Mouse (Mus musculus): ENCODE results near the gene Cfdp1. TPM values are rescaled to one million over a fixed set of nuclear protein-coding genes. Genes with fewer than 3 reads are reported as not detected.
A peak's percentile ranks its signal among the peaks of the same experiment; 100 is the strongest.

The Cfdp1 gene
- polyA plus RNA-seq, 1 experiment = 149 TPM

DNA sequence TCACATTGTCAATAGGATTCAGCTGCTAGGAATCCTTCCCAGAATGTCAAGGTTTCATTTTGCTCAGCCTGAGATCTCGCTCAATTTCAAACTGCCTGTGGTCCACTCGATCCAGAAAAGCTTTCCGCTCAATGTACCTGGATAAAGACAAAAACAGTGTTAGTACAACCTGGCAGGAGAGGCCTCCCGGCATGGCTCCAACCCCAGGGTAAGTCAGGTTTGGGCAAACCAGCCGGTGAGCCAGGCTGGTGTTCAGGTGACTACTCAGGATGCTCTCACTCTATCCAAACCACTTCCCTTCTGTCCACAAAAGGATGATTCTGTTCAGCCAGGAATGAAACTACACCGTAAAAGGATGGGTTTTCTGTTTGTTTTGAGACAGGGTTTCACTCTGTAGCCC, 85.4 kb downstream of the Cfdp1 start:
- Histone ChIP-seq H3K27ac (ENCODE audit: insufficient read depth, low read length) (no peak overlapping the region), H3K4me1 (ENCODE audit: control insufficient read depth, insufficient read depth, low read length) (peaks cover 3% of the 10 kb centered on the region; the same call in 1 of the 2 replicates), H3K4me3 (ENCODE audit: insufficient read depth, low read length) (no peak overlapping the region)
- no peak for TF ChIP-seq POLR2A (IDR thresholded peaks at IDR 0.05; ENCODE audit: low read depth, low read length)
- TF ChIP-seq CTCF (IDR thresholded peaks at IDR 0.05; ENCODE audit: borderline replicate concordance, insufficient read depth, low read length) = no peak

DNA sequence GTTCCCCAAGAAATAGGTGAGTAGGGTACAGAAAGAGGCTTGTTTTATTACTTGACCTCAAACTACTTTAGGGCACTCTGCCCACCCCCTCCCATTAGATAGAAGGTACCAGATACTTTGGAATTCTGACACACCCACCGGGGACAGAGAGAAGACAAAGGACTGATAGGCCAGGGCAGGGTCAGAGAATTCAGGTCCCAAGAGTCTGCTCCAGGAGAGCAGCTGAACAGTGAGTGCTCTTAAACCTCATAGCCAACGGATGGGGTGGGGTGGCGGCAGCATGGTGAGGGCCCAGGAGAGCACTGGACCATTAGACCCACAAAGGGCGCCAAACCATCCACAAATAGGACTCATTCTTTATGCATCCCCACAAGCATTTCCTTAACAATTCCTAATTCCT, 88.5 kb downstream of the Cfdp1 start:
- Histone ChIP-seq H3K27ac (ENCODE audit: insufficient read depth, low read length) (no peak overlapping the region), H3K4me1 (ENCODE audit: control insufficient read depth, insufficient read depth, low read length) (peaks cover 3% of the 10 kb centered on the region; the same call in 1 of the 2 replicates), H3K4me3 (ENCODE audit: insufficient read depth, low read length) (no peak overlapping the region)
- TF ChIP-seq POLR2A (IDR thresholded peaks at IDR 0.05; ENCODE audit: low read depth, low read length) (no peak), CTCF (IDR thresholded peaks at IDR 0.05; ENCODE audit: borderline replicate concordance, insufficient read depth, low read length) (no peak)

DNA sequence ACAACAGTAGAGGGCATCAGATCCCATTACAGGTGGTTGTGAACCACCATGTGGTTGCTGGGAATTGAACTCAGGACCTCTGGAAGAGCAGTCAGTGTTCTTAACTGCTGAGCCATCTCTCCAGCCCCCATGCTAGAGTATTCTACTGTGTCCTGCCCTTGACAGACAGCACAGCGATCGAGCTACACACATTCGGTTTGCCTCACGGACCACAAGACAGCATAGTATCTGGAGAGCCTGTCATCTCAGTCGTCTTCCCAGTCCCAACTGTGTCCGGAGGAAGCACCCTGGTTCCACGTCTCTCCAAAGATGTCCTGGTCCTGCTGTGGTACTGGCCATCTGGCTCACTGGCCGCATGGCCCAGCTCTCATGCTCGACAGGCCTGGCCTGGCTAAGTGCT, 89.0 kb downstream of the Cfdp1 start:
- Histone ChIP-seq H3K4me1 (ENCODE audit: control insufficient read depth, insufficient read depth, low read length) (peaks cover 1% of the 10 kb centered on the region; the same call in 1 of the 2 replicates), H3K4me3 (ENCODE audit: insufficient read depth, low read length) (no peak overlapping the region), H3K27ac (ENCODE audit: insufficient read depth, low read length) (no peak overlapping the region)
- TF ChIP-seq POLR2A (IDR thresholded peaks at IDR 0.05; ENCODE audit: low read depth, low read length) (no peak), CTCF (IDR thresholded peaks at IDR 0.05; ENCODE audit: borderline replicate concordance, insufficient read depth, low read length) (no peak)

DNA sequence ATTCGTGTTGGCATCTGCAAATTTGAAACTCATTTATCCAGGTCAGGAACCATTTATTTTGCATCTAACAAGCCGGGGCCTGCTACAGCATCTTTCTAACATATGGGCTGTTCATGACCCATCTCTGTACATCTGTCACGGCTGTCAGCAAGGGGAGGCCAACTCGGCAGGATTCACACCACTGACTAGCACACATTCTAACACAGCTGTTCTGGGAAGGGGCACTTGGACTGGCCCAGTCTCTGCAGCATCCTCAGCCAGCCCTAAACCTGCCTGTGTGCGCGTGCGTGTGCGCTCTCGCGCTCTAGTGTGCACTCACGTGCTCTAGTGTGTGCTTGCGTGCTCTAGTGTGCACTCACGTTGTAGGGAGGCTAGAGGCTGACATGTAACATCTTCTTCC, 93.4 kb downstream of the Cfdp1 start:
- Histone ChIP-seq H3K4me3 (ENCODE audit: insufficient read depth, low read length) (no peak overlapping the region), H3K27ac (ENCODE audit: insufficient read depth, low read length) (no peak overlapping the region), H3K4me1 (ENCODE audit: control insufficient read depth, insufficient read depth, low read length) (no peaks in the 10 kb centered on the region)
- no peak for TF ChIP-seq POLR2A (IDR thresholded peaks at IDR 0.05; ENCODE audit: low read depth, low read length)
- no peak for TF ChIP-seq CTCF (IDR thresholded peaks at IDR 0.05; ENCODE audit: borderline replicate concordance, insufficient read depth, low read length)

DNA sequence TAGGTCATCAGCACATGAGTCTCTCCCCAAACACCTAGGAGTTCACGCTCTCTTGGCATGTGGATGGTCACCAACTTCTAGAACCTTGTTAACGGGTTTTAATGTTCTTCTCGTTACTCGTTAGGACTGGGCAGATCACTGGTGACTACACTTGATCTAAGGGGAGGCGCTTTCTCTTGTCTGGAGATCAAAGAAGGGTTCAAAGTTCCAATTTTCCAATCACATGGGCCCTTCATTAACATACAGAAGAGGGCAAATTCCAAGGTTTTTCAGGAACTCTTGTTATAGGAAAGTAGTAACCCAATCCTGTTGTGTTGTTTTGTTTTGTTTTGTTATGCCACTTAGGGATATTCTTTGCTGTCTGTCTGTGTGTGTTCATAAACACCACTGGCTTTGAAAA, 95.3 kb downstream of the Cfdp1 start:
- H3K4me3 ChIP-seq (ENCODE audit: insufficient read depth, low read length) = no peak overlapping the region
- H3K4me1 ChIP-seq (ENCODE audit: control insufficient read depth, insufficient read depth, low read length) = no peaks in the 10 kb centered on the region
- no peak overlapping the region for H3K27ac ChIP-seq (ENCODE audit: insufficient read depth, low read length)
- TF ChIP-seq POLR2A (IDR thresholded peaks at IDR 0.05; ENCODE audit: low read depth, low read length) = no peak
- TF ChIP-seq CTCF (IDR thresholded peaks at IDR 0.05; ENCODE audit: borderline replicate concordance, insufficient read depth, low read length) = no peak

DNA sequence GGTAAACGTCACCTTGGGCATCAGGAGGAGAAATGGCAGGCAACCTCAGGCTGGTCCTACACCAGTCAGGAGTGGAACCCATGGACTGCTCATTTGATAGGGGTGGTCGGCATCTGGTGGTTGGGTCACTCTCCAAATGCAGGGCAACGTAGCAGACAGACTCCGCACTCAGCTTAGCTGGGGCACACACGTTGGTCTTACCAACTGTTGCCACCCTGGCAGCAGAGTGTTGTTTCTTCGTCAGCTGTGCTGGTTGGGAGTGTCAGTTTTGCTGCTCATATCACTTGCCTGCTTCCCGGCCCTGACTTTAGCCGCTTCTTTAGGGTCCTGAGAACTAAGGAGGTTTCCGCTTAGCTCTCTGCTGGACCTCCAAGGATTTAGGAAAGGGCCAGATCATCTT, 96.5 kb downstream of the Cfdp1 start:
- no peak overlapping the region for H3K4me3 ChIP-seq (ENCODE audit: insufficient read depth, low read length)
- no peaks in the 10 kb centered on the region for H3K4me1 ChIP-seq (ENCODE audit: control insufficient read depth, insufficient read depth, low read length)
- H3K27ac ChIP-seq (ENCODE audit: insufficient read depth, low read length) = no peak overlapping the region
- TF ChIP-seq POLR2A (IDR thresholded peaks at IDR 0.05; ENCODE audit: low read depth, low read length) (no peak), CTCF (IDR thresholded peaks at IDR 0.05; ENCODE audit: borderline replicate concordance, insufficient read depth, low read length) (no peak)

DNA sequence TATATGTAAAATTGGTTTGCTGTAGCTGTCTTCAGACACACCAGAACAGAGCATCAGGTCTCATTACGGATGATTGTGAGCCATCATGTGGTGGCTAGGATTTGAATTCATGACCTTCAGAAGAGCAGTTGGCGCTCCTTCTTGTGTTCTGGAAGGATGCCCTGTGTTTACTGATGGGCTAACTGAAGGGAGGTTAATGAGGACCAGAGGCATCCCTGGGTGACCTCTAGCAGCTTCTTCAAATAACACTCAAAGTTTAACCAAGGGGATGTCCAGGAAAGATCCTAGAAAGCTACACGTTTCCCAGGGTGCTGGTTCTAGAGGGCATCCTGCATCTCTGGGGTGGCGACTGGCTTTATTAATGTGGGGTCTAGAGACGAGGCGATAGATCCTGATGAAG, 99.4 kb downstream of the Cfdp1 start:
- H3K4me3 ChIP-seq (ENCODE audit: insufficient read depth, low read length) = no peak overlapping the region
- no peaks in the 10 kb centered on the region for H3K4me1 ChIP-seq (ENCODE audit: control insufficient read depth, insufficient read depth, low read length)
- TF ChIP-seq POLR2A (IDR thresholded peaks at IDR 0.05; ENCODE audit: low read depth, low read length) (no peak), CTCF (IDR thresholded peaks at IDR 0.05; ENCODE audit: borderline replicate concordance, insufficient read depth, low read length) (no peak)
- no peak overlapping the region for H3K27ac ChIP-seq (ENCODE audit: insufficient read depth, low read length)

DNA sequence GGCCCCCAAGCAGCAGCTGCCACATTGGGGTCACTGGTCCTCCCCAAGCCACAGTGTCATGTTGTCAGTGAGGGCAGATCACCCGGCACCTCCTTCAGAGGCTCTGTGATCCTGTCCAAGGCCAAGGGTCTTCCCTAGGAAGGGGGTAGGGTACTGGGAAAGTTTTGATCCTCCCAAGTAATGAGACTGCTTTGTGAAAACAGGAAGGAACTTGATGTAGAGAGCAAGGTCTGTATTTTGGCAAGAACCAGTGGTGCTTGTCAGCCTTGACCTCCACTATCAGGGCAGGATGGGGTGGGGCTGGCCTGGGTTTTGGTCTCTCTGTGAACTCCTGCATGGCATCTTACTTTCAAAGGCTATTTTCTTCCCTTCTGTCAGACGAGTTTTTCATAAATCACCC, 100.0 kb downstream of the Cfdp1 start:
- no peak overlapping the region for H3K27ac ChIP-seq (ENCODE audit: insufficient read depth, low read length)

DNA sequence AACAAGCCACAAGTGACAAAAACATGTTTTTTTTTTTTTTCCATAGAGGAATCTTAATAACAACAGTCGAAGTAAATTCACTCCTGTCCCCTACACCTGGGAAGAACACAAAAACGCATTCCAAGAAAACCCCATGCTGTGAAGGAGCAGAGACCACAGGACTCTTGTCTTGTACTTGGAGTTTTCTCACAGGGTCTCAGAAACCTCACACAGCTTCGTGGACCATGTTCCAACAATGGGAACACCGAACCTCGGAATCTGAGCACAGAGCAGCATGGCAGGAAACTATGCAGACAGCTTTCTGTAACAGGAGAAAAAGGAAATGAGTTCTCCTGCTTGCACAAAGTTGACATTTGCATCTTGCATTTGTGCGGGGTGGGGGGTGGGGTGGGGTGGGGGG, 105.3 kb downstream of the Cfdp1 start:
- TF ChIP-seq POLR2A (IDR thresholded peaks at IDR 0.05; ENCODE audit: low read depth, low read length) (no peak), CTCF (IDR thresholded peaks at IDR 0.05; ENCODE audit: borderline replicate concordance, insufficient read depth, low read length) (no peak)
- Histone ChIP-seq H3K27ac (ENCODE audit: insufficient read depth, low read length) (no peak overlapping the region), H3K4me3 (ENCODE audit: insufficient read depth, low read length) (no peak overlapping the region), H3K4me1 (ENCODE audit: control insufficient read depth, insufficient read depth, low read length) (peaks cover 17% of the 10 kb centered on the region)

More for the DNA sequence above, 100.0 kb downstream of the Cfdp1 start:
- TF ChIP-seq CTCF (IDR thresholded peaks at IDR 0.05; ENCODE audit: borderline replicate concordance, insufficient read depth, low read length) = no peak
- no peak for TF ChIP-seq POLR2A (IDR thresholded peaks at IDR 0.05; ENCODE audit: low read depth, low read length)
- no peaks in the 10 kb centered on the region for H3K4me1 ChIP-seq (ENCODE audit: control insufficient read depth, insufficient read depth, low read length)
- no peak overlapping the region for H3K4me3 ChIP-seq (ENCODE audit: insufficient read depth, low read length)

DNA sequence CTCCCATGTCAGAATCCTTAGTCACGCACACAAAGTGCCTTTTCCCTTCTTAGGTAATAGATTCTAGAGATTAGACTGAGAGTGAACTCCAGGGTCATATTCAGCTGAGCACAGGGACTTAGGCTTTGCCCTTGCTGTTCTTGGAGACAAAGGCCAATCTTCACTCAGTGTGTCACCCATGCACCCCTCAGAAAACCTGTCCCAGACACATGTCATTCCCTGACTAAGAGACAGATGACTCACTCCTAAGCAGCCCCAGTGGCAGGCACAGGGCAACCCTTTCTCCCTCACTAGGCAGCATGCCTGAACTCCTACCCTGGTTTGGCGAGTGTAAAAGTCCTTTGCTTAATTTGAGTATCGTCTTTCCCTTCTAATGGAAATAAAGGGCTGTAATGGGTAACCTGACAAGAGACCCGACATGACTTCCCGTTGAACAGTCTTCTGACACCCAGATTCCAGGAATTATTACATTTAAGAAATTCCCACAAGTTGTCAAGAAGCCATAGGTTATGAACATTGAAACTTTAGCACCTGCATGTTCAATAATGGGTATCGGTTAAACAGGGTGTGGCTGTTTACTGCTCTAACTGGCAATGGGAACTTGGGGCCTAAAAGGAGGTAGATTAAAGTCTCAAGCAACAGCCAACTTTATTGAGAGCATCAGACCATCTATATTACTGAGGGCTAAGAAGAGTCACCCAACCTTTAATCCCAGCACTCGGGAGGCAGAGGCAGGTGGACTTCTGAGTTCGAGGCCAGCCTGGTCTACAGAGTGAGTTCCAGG, 106.0 kb downstream of the Cfdp1 start:
- TF ChIP-seq CTCF (IDR thresholded peaks at IDR 0.05; ENCODE audit: borderline replicate concordance, insufficient read depth, low read length) = no peak
- no peak for TF ChIP-seq POLR2A (IDR thresholded peaks at IDR 0.05; ENCODE audit: low read depth, low read length)
- Histone ChIP-seq H3K4me3 (ENCODE audit: insufficient read depth, low read length) (no peak overlapping the region), H3K27ac (ENCODE audit: insufficient read depth, low read length) (peak overlapping the region; percentile 44), H3K4me1 (ENCODE audit: control insufficient read depth, insufficient read depth, low read length) (peaks cover 17% of the 10 kb centered on the region)
